Mouse (Mus musculus) B cell, adult 62 days (primary cell): ENCODE results near the gene C730034F03Rik. TPM values are rescaled to one million over a fixed set of nuclear protein-coding genes. Genes with fewer than 3 reads are reported as not detected.

Experiments
- total RNA-seq: library from RNA; stranded (reverse); gene quantifications from 4 replicates; pipeline ENCODE4 v1.2.4, GENCODE M21; 2023

Gene C730034F03Rik
- total RNA-seq = 10.8 to 14.3 TPM (median 13.9 TPM) in 4 replicates

DNA sequence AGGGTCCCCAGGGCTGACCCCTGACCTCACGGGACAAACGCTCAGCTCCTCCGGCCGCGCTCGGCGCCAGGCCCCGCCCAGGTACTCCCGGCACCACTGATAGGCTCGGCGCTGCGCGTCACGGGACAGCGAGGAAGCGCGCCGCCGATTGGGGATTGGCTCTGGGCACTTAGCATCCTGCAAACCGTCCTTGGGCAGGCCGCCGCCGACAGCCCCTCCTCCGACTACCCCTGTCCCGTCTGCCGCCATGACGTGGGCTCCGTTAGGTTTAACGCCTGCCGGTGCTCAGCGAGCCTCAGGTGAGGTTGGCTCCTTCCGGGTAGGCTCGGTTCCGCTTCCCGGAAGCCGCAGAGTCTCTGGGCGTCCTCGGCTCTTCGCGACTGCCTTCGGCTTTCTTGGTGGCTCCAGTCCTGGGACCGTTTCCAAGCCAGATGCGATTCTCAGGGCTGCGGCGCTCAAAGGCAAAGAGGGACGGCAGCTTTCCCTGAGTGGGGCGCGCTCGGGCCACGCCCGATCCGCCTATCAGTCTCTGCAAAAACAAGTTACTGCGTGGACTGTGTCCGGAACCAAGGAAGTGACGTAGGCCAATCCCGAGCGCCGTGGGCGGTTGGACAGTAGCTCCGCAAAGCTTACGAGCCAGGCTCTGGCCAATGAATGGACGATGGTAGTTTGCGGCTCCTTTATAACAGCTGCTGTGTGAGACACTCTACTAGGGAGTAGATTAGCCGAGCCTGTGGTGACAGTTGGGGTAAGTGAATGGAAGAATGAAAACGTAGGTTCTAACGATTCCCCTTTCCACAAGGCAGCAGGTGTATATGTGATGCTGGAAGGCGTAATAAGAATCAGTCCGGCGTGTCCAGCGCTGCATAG is at the start of gene C730034F03Rik, which contains the start of the genes Gm44502 and Chkb:
Gene C730034F03Rik (plus strand): TSS at position 238 of the 870 bp plus-strand sequence.
Gene Gm44502 (minus strand): TSS at position 345 of the 870 bp plus-strand sequence.
Gene Chkb (minus strand): TSS at position 557 of the 870 bp plus-strand sequence.

DNA sequence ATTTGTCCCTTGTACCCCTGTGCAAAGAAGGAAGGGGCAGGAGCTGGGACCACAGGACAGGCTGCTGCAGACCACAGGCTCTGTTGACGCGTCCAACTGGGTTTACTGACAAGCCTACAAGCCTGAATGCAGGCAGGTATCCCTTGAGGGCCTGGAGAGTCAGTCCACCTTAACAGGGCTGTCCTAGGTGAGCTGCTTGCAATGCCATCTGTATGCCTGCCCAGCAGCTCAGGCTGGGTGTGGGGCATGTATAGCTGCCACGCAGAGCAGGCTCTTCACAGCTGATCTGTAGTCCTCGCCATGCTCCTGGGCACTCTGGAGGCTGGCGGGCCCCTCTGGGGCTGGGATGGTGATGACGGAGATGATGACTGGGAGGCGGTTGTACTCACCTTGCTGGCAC is 44.8 kb upstream of the C730034F03Rik start, which contains the start of gene Klhdc7b:
Gene Klhdc7b (plus strand): TSS at position 301 of the 400 bp plus-strand sequence.

DNA sequence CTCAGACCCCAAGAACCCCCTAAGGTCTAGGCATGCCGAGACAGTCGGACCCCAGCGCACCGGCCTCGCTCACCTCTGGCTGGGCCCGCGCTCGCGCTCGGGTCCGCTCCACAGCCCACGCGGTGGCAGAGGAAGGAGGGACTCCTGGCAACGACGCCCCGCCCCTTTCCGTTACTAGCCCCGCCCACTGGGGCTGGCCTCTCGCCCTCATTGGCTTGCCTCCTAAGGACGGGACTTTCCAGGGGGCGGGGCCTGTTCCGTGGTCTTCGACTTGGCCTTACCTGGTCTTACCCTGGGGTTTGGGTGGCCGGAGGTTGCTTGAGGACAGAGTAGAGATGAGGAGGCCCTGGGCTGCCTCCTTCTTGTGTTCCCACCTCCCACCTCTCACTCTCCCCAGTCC is 19.3 kb upstream of the C730034F03Rik start, which contains the start of gene Syce3:
Gene Syce3 (minus strand): TSS at position 386 of the 400 bp plus-strand sequence.

DNA sequence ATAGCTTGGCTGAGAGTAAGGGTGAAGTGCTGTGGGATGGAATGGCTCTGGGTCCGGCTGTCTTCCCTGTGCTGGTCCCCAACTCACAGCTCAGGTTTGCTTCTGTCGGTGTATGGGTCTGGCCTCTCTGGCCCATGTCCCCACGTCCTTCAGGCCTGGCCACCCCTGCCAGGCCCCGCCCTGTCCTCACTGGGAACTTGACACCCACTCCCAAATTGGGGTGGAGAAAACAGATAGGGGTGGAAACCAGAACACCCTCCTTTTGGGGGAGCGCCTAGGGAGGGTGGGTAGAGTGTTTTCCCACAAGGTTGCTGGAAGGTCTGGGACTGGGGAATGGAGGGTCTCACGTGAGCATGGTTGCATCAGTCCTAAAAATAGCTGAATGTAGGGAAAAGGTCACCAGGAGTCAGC is 3.7 kb upstream of the C730034F03Rik start, which contains the start of gene Cpt1b:
Gene Cpt1b (minus strand): TSS at position 153 of the 411 bp plus-strand sequence.

DNA sequence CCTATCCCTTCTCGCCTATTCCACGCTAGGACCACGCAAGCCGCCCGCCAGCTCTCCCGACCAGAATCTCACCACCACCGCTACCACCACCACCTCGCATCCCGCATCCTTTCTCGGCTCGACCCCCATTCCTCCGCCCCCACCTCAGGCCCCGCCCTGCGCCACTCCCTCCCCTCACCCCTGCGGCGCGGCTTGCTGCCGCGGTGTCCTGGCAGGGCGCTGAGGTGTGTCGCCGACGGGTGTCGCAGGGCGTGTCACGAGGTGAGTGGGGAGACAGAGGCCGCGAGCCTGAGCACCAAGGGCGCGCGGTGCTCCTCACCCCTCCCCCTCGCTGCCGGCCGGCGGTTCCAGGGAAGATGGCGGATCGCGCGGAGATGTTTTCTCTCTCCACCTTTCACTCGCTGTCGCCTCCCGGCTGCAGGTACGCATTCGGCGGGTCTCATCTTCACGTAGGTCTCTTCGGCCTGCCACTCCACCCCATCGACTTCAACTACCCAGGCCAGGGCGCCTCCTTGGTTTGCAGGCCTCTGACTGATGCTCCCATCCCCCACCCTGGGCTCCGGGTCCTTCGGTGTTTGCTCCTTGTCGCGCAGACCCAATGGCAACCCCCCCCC is 24.6 kb downstream of the C730034F03Rik start, which contains the start of gene Mapk8ip2:
Gene Mapk8ip2 (plus strand): TSS at position 49 of the 614 bp plus-strand sequence.

DNA sequence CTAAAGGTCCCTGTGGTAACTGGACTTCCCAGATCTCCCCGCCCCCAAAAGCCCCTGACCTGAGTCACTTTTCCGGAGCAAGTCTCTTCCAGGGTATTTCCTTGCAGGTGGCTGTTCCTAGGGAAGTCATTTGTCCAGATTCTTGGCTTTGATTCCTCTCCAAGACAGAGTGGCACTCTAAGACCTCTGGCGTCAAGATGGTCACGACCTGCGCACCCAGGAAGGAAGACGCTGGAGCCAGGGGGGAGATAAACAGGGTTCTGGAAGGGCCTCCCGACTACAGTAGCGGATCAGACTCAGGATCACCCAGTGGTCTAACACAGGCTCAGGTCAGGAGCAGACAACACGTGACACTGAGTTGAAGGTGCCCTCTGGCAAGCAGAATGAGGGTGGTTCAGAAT is 47.7 kb downstream of the C730034F03Rik start, which contains the start of gene Arsa:
Gene Arsa (minus strand): TSS at position 335 of the 401 bp plus-strand sequence.

Other genes with a start within 250 kb of the C730034F03Rik start
- gene Plxnb2, start 248.8 kb upstream of the C730034F03Rik start, total RNA-seq = 9.1 to 12.3 TPM (median 11.3 TPM) in 4 replicates
- gene Dennd6b, start 233.1 kb upstream of the C730034F03Rik start, total RNA-seq = 29.9 to 37.7 TPM (median 32.6 TPM) in 4 replicates
- gene Ppp6r2, start 218.0 kb upstream of the C730034F03Rik start, total RNA-seq = 53.3 to 62.4 TPM (median 58.4 TPM) in 4 replicates
- gene Sbf1, start 114.3 kb upstream of the C730034F03Rik start, total RNA-seq = 238 to 267 TPM (median 247 TPM) in 4 replicates
- gene Adm2, start 106.9 kb upstream of the C730034F03Rik start, total RNA-seq = not detected in 4 replicates
- not detected in 4 replicates for gene Miox, start 95.2 kb upstream of the C730034F03Rik start, total RNA-seq
- 38.4 to 46.3 TPM (median 41.9 TPM) in 4 replicates for gene Lmf2, start 73.9 kb upstream of the C730034F03Rik start, total RNA-seq
- gene Ncaph2, start 73.9 kb upstream of the C730034F03Rik start, total RNA-seq = 121 to 132 TPM (median 123 TPM) in 4 replicates
- gene Sco2, start 55.7 kb upstream of the C730034F03Rik start, total RNA-seq = 14.3 to 17.6 TPM (median 15.7 TPM) in 4 replicates
- 0.50 to 1.0 TPM (median 0.87 TPM) in 4 replicates for gene Tymp, start 52.5 kb upstream of the C730034F03Rik start, total RNA-seq
- gene Odf3b, start 50.3 kb upstream of the C730034F03Rik start, total RNA-seq = not detected in 4 replicates
- not detected in 4 replicates for gene Klhdc7b, start 44.7 kb upstream of the C730034F03Rik start, total RNA-seq
- not detected in 4 replicates for gene Syce3, start 19.1 kb upstream of the C730034F03Rik start, total RNA-seq
- gene Cpt1b, start 3.7 kb upstream of the C730034F03Rik start, total RNA-seq = 7.6 to 14.5 TPM (median 12.0 TPM) in 4 replicates
- gene Gm44502, start 107 bp downstream of the C730034F03Rik start, total RNA-seq = 0.72 TPM in 1 of 4 replicates, not detected in the others
- 289 to 340 TPM (median 320 TPM) in 4 replicates for gene Chkb, start 319 bp downstream of the C730034F03Rik start, total RNA-seq
- 0.13 TPM in 1 of 4 replicates, not detected in the others for gene Mapk8ip2, start 24.3 kb downstream of the C730034F03Rik start, total RNA-seq
- 15.0 to 18.5 TPM (median 17.2 TPM) in 4 replicates for gene Arsa, start 47.8 kb downstream of the C730034F03Rik start, total RNA-seq
- not detected in 4 replicates for gene Shank3, start 70.0 kb downstream of the C730034F03Rik start, total RNA-seq
- not detected in 4 replicates for gene Acr, start 138.7 kb downstream of the C730034F03Rik start, total RNA-seq
- 3.4 to 4.7 TPM (median 4.1 TPM) in 4 replicates for gene Rabl2, start 162.3 kb downstream of the C730034F03Rik start, total RNA-seq